Mouse (Mus musculus): ENCODE results near the gene Hsd3b6. TPM values are rescaled to one million over a fixed set of nuclear protein-coding genes. Genes with fewer than 3 reads are reported as not detected.

Hsd3b6 gene
- total RNA-seq, 2 experiments from 2014 or later, result not detected

Other genes starting within 250 kb of the Hsd3b6 start
- gene Gm10681, start 225.6 kb downstream of the Hsd3b6 start, total RNA-seq (2015; ENCODE audit: low replicate concordance), result not detected in 2 replicates
- not detected in 2 replicates for gene Gm10681, start 225.6 kb downstream of the Hsd3b6 start, total RNA-seq (2017; ENCODE audit: low replicate concordance)
- gene Hsd3b5, start 184.2 kb downstream of the Hsd3b6 start, total RNA-seq (2015; ENCODE audit: low replicate concordance), result not detected in 2 replicates
- not detected in 2 replicates for gene Hsd3b5, start 184.2 kb downstream of the Hsd3b6 start, total RNA-seq (2017; ENCODE audit: low replicate concordance)
- gene Hsd3b2, start 89.9 kb downstream of the Hsd3b6 start, total RNA-seq (2015; ENCODE audit: low replicate concordance), result not detected in 2 replicates
- gene Hsd3b2, start 89.9 kb downstream of the Hsd3b6 start, total RNA-seq (2017; ENCODE audit: low replicate concordance), result not detected in 2 replicates
- not detected in 2 replicates for gene Hsd3b3, start 51.3 kb downstream of the Hsd3b6 start, total RNA-seq (2015; ENCODE audit: low replicate concordance)
- gene Hsd3b3, start 51.3 kb downstream of the Hsd3b6 start, total RNA-seq (2017; ENCODE audit: low replicate concordance), result not detected in 2 replicates
- not detected in 2 replicates for gene Hsd3b1, start 45.4 kb upstream of the Hsd3b6 start, total RNA-seq (2015; ENCODE audit: low replicate concordance)
- not detected in 2 replicates for gene Hsd3b1, start 45.4 kb upstream of the Hsd3b6 start, total RNA-seq (2017; ENCODE audit: low replicate concordance)
- not detected in 2 replicates for gene Hao2, start 78.8 kb upstream of the Hsd3b6 start, total RNA-seq (2015; ENCODE audit: low replicate concordance)
- not detected in 2 replicates for gene Hao2, start 78.8 kb upstream of the Hsd3b6 start, total RNA-seq (2017; ENCODE audit: low replicate concordance)

Data from erythroid progenitor cell, adult 5-6 weeks (primary cell).